Mouse (Mus musculus) naive thymus-derived CD4-positive, alpha-beta T cell, adult 5 months (primary cell): ENCODE results near the gene Dmbt1. TPM values are rescaled to one million over a fixed set of nuclear protein-coding genes. Genes with fewer than 3 reads are reported as not detected.

Experiments
- polyA plus RNA-seq: library from polyadenylated mRNA; unstranded; fragments of 100-300 nt; shearing (Covaris generic); gene quantifications from one replicate; pipeline ENCODE4 v1.2.1, GENCODE M21; 2017

Gene Dmbt1
- 0.80 TPM for polyA plus RNA-seq

DNA sequence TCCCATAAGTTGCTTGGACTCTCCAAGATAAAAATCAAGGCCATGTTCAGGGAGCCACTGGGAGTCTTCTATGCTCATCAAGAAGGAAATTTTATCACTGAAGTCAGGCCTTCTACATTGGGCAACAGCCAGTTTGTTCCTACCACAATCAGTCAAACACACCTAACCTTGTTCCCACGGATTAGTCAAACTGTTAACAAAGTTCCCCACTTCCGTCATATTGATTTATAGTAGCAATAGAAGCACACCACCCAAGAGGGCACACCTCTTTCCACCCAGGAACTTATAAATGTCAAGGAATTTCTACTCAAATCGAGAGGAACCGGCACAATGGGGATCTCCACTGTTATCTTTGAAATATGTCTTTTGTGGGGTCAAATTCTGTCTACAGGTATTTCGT, at the start of gene Dmbt1:
TSS of gene Dmbt1 (plus strand) at position 299 of the 400 bp plus-strand sequence.

DNA sequence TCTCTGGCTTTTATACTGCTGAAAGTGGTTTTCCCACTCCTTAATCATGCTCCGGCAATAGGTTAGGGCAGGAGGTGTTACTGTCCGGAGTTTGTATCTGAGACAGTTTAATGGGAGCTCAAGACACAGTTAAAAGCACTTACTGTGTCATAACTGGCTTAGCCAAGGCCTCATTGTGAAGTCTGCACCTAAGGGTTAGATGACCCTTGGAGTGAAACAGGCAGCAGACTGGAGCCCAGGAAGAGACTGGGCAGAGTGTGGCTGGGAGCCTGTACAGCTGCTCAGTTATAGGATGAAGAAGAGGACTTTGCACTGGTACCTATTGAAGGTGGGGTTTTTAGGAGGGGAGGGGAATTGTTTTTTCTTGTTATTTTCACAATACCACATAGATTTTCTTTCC, 114.4 kb downstream of the Dmbt1 start, which contains the start of gene 4933402N03Rik:
TSS of gene 4933402N03Rik (minus strand) at position 101 of the 400 bp plus-strand sequence.

Other genes starting within 250 kb of the Dmbt1 start
- 78.0 TPM for gene Plekha1, start 166.3 kb upstream of the Dmbt1 start, polyA plus RNA-seq
- not detected for gene Htra1, start 95.9 kb upstream of the Dmbt1 start, polyA plus RNA-seq
- not detected for gene 4933402N03Rik, start 114.3 kb downstream of the Dmbt1 start, polyA plus RNA-seq
- not detected for gene 5430419D17Rik, start 142.3 kb downstream of the Dmbt1 start, polyA plus RNA-seq